Mouse (Mus musculus): Measurements from ENCODE around the gene Ezr.
"Not testable (repeated sequence)": the region's sequence is repeated elsewhere in the genome, so short reads cannot be mapped to it uniquely, and the experiment has no call there.

Ezr gene

GRCm38 (mm10) chr17:6703381-6704270, 79.0 kb downstream of the Ezr start:
- not testable (repeated sequence) for DNase-seq

- not testable (repeated sequence) for DNase-seq
These were observed 79.9 kb downstream of the Ezr start for GRCm38 (mm10) chr17:6702625-6703221.

GRCm38 (mm10) chr17:6700077-6700476, 82.5 kb downstream of the Ezr start:
- DNase-seq: not testable (repeated sequence)

GRCm38 (mm10) chr17:6699502-6699901, 83.1 kb downstream of the Ezr start:
- not testable (repeated sequence) for DNase-seq

- peak; percentile 53 for DNase-seq
These were observed 85.3 kb downstream of the Ezr start for GRCm38 (mm10) chr17:6697224-6697775.

GRCm38 (mm10) chr17:6696521-6696920, 86.1 kb downstream of the Ezr start:
- DNase-seq: not testable (repeated sequence)

GRCm38 (mm10) chr17:6695712-6696111, 86.9 kb downstream of the Ezr start:
- not testable (repeated sequence) for DNase-seq

GRCm38 (mm10) chr17:6691596-6691995, 91.0 kb downstream of the Ezr start:
- DNase-seq: peak; percentile 76

- DNase-seq: not testable (repeated sequence)
These were observed 93.2 kb downstream of the Ezr start for GRCm38 (mm10) chr17:6689344-6689743.
